Mouse (Mus musculus) thymus, adult 18-20 months (tissue): ENCODE measurements around the gene Polr2g.
A peak's percentile ranks its signal among the peaks of the same experiment; 100 is the strongest.
"Not testable (repeated sequence)": the region's sequence is repeated elsewhere in the genome, so short reads cannot be mapped to it uniquely, and the experiment has no call there.

Source experiments
- DNase-seq, 2 experiments: peaks; one replicate each; pipeline ENCODE4 v3.0.0; 2022; ENCODE audit warnings: mixed read lengths in 2 of 2

Polr2g gene

GRCm38 (mm10) chr19:8798264-8798946 lies at the start of gene Polr2g:
Polr2g (minus strand) TSS chr19:8798577.
- DNase-seq, result peak; percentile 82 to 88

DNA sequence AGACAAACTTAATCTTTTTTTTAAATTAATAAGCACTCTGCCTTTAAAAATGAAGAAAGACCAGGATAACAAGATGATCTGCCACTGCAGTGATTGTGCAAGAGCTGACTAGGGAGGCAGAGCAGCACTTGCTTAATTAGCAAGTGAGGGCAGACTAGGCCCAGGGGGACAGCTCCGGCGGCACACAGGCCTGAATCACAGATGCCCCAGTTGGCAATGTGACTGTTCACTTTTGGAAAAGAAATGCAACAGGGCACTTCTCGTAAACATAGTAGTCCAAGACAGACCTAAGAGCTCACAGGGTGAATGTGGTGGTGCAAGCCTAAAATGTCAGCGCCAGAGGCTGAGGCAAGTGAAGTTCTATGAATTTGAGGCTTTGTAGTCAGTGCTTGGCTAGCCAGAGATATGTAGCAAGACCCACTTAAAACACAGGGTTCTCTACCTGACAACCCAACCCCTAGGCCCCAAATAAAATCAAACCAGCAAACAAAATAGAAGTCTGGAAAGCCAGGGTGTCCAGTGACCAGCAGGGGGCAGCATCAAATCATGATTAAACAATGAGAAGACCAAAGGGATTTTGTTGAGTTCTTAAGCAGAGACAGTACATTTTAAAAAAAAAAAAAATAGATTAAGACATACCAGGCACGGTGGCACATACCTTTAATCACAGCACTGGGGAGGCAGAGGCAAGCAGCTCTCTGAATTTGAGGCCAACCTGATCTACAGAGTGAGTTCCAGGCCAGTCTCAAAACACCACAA lies 46.2 kb upstream of the Polr2g start:
- peak; percentile 18 to 45 for DNase-seq

DNA sequence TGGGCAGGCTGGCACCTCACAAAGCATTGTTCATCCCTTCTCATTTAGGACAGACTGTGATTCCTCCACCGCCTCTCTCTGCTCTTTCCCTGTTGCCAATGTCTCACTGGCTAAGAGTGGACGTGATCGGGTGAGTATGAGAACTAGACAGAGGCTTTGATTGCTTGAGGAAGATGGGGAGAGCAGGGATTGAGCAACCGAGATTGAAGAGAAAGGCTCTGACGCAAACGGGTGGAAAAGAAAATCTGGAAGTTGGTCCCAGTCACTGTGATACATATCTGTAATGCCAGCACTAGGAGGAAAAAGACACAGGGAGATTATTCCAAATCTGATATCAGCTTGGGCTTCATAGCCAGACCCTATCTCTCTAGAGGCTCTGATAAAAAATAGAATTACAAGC lies 44.6 kb upstream of the Polr2g start:
- no peak for DNase-seq

- no peak for DNase-seq
Measured at GRCm38 (mm10) chr19:8841012-8841411, 42.6 kb upstream of the Polr2g start.

- peak; percentile 54 to 55 for DNase-seq
Measured at GRCm38 (mm10) chr19:8839908-8840791, 41.8 kb upstream of the Polr2g start.

GRCm38 (mm10) chr19:8839103-8839907 lies 40.9 kb upstream of the Polr2g start, which contains the start of gene Gng3:
Gng3 (minus strand) TSS chr19:8839194.
- no peak for DNase-seq

GRCm38 (mm10) chr19:8838041-8838730 lies 39.8 kb upstream of the Polr2g start:
- DNase-seq, result peak in 1 of 2 experiments; percentile 24

- DNase-seq, result peak; percentile 57 to 74
Measured at GRCm38 (mm10) chr19:8837251-8837791, 38.9 kb upstream of the Polr2g start, which contains the start of gene Bscl2. Bscl2 (plus strand) TSS chr19:8837467.

DNA sequence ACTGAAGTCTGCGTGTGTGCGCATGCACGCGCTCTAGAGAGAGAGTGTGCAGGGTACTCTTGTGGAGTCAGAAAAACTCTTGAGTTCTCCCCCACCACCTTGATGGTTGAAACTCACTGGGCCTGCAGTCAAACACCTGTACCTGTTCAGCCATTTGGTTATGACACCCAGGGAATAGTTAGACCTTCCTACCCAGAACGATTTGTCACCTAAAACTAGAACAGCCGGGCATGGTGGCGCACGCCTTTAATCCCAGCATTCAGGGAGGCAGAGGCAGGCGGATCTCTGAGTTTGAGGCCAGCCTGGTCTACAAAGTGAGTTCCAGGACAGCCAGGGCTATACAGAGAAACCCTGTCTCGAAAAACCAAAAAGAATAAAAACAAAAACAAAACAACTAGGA lies 38.0 kb upstream of the Polr2g start:
- DNase-seq, result not testable (repeated sequence)

- DNase-seq, result no peak
Measured at GRCm38 (mm10) chr19:8832971-8833370, 34.6 kb upstream of the Polr2g start.

DNA sequence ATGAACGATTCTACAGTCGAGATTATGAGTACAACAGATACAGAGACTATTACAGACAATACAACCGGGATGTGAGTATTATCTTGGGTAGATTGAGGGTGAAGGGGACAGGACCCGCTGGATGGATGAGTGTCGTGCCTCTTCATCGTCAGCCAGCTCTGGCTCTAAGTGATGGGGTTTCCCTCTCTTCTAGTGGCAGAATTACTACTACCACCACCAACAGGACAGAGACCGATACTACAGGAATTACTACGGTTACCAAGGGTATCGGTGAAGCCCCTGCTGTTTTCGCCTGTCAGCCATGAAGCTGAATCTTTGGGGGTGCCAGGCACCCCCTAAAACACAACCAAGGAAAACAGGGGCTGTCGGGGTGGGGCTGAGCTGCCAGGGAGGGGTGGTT lies 32.9 kb upstream of the Polr2g start:
- no peak for DNase-seq

- DNase-seq, result no peak
Measured at GRCm38 (mm10) chr19:8830664-8831063, 32.3 kb upstream of the Polr2g start.

GRCm38 (mm10) chr19:8829660-8830059 lies 31.3 kb upstream of the Polr2g start, which contains the start of gene AC129217.1:
AC129217.1 (plus strand) TSS chr19:8829773.
- DNase-seq, result no peak

GRCm38 (mm10) chr19:8822696-8823095 lies 24.3 kb upstream of the Polr2g start:
- no peak for DNase-seq

DNA sequence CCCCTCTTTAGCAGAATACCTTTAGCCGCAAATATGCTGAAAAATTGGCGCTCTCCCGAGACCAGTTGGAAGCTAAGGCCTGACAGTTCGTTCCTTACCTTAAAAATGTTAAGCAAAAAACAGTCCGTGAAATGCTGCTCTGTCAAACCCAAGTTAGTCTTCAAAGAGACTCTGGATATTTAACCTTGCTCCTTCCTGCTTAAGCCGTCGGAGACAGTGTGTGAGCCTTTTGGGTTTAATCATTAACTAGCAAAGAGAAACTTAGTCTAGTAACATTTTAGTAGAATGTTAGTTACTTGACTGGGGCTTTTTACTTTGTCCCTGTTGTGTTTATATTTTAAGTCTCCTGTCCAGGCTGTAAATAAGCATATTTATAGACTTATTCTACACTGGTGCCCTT lies 22.8 kb upstream of the Polr2g start:
- DNase-seq, result no peak

DNA sequence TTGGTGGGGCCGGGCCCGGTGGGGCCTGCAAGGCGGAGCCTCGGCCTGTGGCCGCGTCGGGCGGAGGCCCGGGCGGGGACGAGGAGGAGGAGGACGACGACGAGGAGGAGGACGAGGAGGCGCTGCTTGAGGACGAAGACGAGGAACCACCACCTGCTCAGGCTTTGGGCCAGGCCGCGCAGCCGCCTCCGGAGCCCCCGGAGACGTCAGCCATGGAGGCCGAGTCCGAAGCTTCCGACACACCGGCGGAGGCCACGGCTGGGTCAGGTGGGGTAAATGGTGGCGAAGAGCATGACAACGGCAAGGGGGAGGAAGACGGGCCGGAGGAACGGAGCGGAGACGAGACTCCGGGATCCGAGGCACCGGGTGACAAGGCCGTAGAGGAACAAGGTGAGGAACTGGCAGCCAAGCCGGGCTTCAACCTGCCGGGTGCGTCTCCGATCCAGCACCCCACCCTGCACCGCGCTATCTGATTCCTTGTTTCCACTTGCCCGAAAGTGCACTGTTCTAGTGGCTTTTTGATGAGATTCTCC lies 22.1 kb upstream of the Polr2g start:
- peak in 1 of 2 experiments; percentile 57 for DNase-seq

- DNase-seq, result peak; percentile 99
Measured at GRCm38 (mm10) chr19:8819596-8820423, 21.4 kb upstream of the Polr2g start, which contains the start of gene Hnrnpul2. Hnrnpul2 (plus strand) TSS chr19:8820010.

DNA sequence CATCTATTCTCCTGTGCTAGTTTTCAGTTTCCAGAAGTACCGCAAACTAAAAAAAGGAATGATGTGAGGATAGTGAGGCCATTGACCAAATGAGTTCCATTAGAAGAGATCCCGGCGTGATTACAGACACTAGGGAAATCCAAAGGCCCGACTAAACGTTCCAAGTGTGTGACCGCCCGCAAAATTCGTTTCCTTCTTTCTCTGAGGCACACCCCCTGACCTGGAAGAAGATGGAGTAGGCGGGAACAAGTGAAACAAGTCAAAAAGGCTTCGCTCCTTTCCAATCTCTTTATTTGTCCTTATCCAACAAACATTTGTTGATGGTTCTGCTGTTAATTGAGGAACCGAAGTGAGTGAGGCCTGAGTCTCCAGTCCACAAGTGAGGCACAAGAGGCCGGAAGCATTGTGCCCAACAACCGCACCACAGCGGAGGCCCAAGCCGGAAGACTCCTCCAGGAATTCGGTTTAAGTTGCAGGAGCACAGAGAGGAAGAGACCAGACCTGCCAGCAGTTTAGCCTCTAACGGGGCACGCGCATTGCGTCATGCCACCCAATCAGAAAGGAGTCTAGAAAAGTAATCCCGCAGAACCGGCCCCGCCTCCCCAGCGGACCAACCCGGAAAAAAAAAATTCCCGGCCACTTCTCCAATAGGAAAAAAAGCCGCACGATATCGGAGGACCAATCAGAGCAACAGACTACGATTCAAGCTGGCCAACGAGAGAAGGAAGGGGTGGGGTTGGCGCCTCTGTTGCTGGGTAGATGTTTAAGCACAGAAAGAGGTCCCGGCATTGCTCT lies 20.6 kb upstream of the Polr2g start, which contains the start of gene Ttc9c:
Gene Ttc9c (minus strand): TSS at position 533 of the 795 bp plus-strand sequence.
- DNase-seq, result peak; percentile 89 to 95

DNA sequence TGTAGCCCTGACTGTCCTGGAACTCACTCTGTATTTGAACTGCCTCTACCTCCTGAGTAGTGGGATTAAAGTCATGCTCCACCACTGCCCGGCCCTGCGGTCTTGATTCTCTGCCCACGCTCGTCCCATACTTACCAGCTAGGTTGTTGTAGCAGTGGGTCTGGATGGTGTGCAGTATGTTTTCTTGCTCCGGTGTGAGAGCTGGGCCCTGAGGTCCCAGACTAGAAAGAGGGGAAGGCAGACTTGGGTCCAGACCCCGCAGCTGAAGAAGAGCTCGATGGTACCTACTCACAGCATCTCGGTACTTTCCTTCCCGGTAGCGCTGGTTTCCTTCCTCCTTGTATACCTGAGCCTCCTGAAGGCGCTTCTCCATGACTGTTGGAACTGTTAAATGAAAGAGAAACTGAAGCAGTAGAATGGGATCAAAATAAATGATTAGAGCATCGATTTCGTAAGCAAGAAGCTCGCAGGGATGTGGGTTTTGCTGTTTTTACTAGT lies 20.0 kb upstream of the Polr2g start:
- DNase-seq, result no peak
